Mouse (Mus musculus) B cell, adult 2 months (primary cell): ENCODE measurements around the gene Bckdk.
"Not testable (repeated sequence)": the region's sequence is repeated elsewhere in the genome, so short reads cannot be mapped to it uniquely, and the experiment has no call there.

Source experiments
- DNase-seq, 2 experiments: peaks; one replicate each; pipeline ENCODE4 v3.0.0; 2022

Bckdk gene

GRCm38 (mm10) chr7:127903971-127904796 is at the start of gene Bckdk:
Bckdk (plus strand) TSS chr7:127904082.
- DNase-seq: peak; percentile 70 to 71

GRCm38 (mm10) chr7:127858258-127858657 is 45.6 kb upstream of the Bckdk start:
- DNase-seq: no peak

GRCm38 (mm10) chr7:127866434-127866833 is 37.4 kb upstream of the Bckdk start:
- DNase-seq: no peak

- no peak for DNase-seq
Measured at GRCm38 (mm10) chr7:127867641-127868040, 36.2 kb upstream of the Bckdk start.

- no peak for DNase-seq
Measured at GRCm38 (mm10) chr7:127869149-127869810, 34.6 kb upstream of the Bckdk start.

- peak in 1 of 2 experiments; percentile 14 for DNase-seq
Measured at GRCm38 (mm10) chr7:127870136-127870821, 33.6 kb upstream of the Bckdk start.

GRCm38 (mm10) chr7:127874812-127875626 is 28.9 kb upstream of the Bckdk start:
- DNase-seq: no peak

GRCm38 (mm10) chr7:127875627-127876001 is 28.3 kb upstream of the Bckdk start:
- peak; percentile 90 to 91 for DNase-seq

- DNase-seq: peak; percentile 73 to 80
Measured at GRCm38 (mm10) chr7:127876041-127876466, 27.8 kb upstream of the Bckdk start, which contains the start of gene Zfp646. Zfp646 (plus strand) TSS chr7:127876221.

- DNase-seq: peak; percentile 92
Measured at GRCm38 (mm10) chr7:127876467-127877348, 27.2 kb upstream of the Bckdk start, which contains the start of gene Zfp668. Zfp668 (minus strand) TSS chr7:127876828.

GRCm38 (mm10) chr7:127879301-127879700 is 24.6 kb upstream of the Bckdk start:
- no peak for DNase-seq

GRCm38 (mm10) chr7:127880431-127880830 is 23.5 kb upstream of the Bckdk start:
- no peak for DNase-seq

- no peak for DNase-seq
Measured at GRCm38 (mm10) chr7:127885951-127886350, 17.9 kb upstream of the Bckdk start.

- no peak for DNase-seq
Measured at GRCm38 (mm10) chr7:127886551-127886950, 17.3 kb upstream of the Bckdk start.

- no peak for DNase-seq
Measured at GRCm38 (mm10) chr7:127887191-127887590, 16.7 kb upstream of the Bckdk start.

- DNase-seq: no peak
Measured at GRCm38 (mm10) chr7:127887781-127888180, 16.1 kb upstream of the Bckdk start.

- no peak for DNase-seq
Measured at GRCm38 (mm10) chr7:127888821-127889220, 15.1 kb upstream of the Bckdk start.

- no peak for DNase-seq
Measured at GRCm38 (mm10) chr7:127890798-127891197, 13.1 kb upstream of the Bckdk start, which contains the start of gene Prss53. Prss53 (minus strand) TSS chr7:127890970.

GRCm38 (mm10) chr7:127894480-127894879 is 9.4 kb upstream of the Bckdk start:
- no peak for DNase-seq

- DNase-seq: peak; percentile 89 to 91
Measured at GRCm38 (mm10) chr7:127895442-127895841, 8.4 kb upstream of the Bckdk start, which contains the start of the genes Gm21974 and Vkorc1. Gm21974 (minus strand) TSS chr7:127895454. Vkorc1 (minus strand) TSS chr7:127895617.

GRCm38 (mm10) chr7:127895891-127896290 is 8.0 kb upstream of the Bckdk start:
- DNase-seq: not testable (repeated sequence)
